Mouse (Mus musculus) v-Abl transformed pro-B cells (cell line): Measurements from ENCODE around the gene Acsf2.
"Not testable (repeated sequence)": the region's sequence is repeated elsewhere in the genome, so short reads cannot be mapped to it uniquely, and the experiment has no call there.

Experiments used
- in situ Hi-C, 2 experiments: fragments of 400-800 bp; cut with MboI; formaldehyde crosslinking; loops; one replicate each; pipeline ENCODE4 v1.15.1; 2025; ENCODE audit not compliant: unreplicated experiment in 2 of 2

Acsf2 gene

GRCm38 (mm10) chr11:94601321-94602281 is at the start of gene Acsf2:
Gene Acsf2 (minus strand): TSS chr11:94601871.
- in situ Hi-C loops: no loop called here

- in situ Hi-C loops: not testable (repeated sequence)
Observed at GRCm38 (mm10) chr11:94651241-94651640, 49.6 kb upstream of the Acsf2 start.

GRCm38 (mm10) chr11:94646457-94646856 is 44.8 kb upstream of the Acsf2 start:
- in situ Hi-C loops: no loop called here

- in situ Hi-C loops: no loop called here
Observed at GRCm38 (mm10) chr11:94644461-94645219, 43.0 kb upstream of the Acsf2 start.

GRCm38 (mm10) chr11:94634431-94634830 is 32.8 kb upstream of the Acsf2 start:
- in situ Hi-C loops: no loop called here

- in situ Hi-C loops: no loop called here
Observed at GRCm38 (mm10) chr11:94632988-94633387, 31.3 kb upstream of the Acsf2 start.

GRCm38 (mm10) chr11:94631969-94632368 is 30.3 kb upstream of the Acsf2 start:
- in situ Hi-C loops: no loop called here

GRCm38 (mm10) chr11:94630199-94631011 is 28.7 kb upstream of the Acsf2 start:
- in situ Hi-C loops: no loop called here

GRCm38 (mm10) chr11:94629884-94630198 is 28.2 kb upstream of the Acsf2 start:
- in situ Hi-C loops: no loop called here

- in situ Hi-C loops: no loop called here
Observed at GRCm38 (mm10) chr11:94629199-94629883, 27.7 kb upstream of the Acsf2 start, which contains the start of gene Lrrc59. Gene Lrrc59 (plus strand): TSS chr11:94629767.

- in situ Hi-C loops: loop anchor here in 1 of 2 experiments (5.0 kb wide), 1 partner anchor 35 kb away; no protein-coding TSS in a partner anchor
Observed at GRCm38 (mm10) chr11:94622162-94622561, 20.5 kb upstream of the Acsf2 start.

- in situ Hi-C loops: loop anchor here in 1 of 2 experiments (5.0 kb wide), 1 partner anchor 34 kb away; no protein-coding TSS in a partner anchor
Observed at GRCm38 (mm10) chr11:94621458-94621852, 19.8 kb upstream of the Acsf2 start.

- in situ Hi-C loops: loop anchor here in 1 of 2 experiments (5.0 kb wide), 1 partner anchor 34 kb away; no protein-coding TSS in a partner anchor
Observed at GRCm38 (mm10) chr11:94620766-94621457, 19.2 kb upstream of the Acsf2 start.

GRCm38 (mm10) chr11:94617646-94618045 is 16.0 kb upstream of the Acsf2 start:
- in situ Hi-C loops: loop anchor here in 1 of 2 experiments (5.0 kb wide), 1 partner anchor 65 kb away; no protein-coding TSS in a partner anchor

- in situ Hi-C loops: loop anchor here in 1 of 2 experiments (5.0 kb wide), 1 partner anchor 63 kb away; no protein-coding TSS in a partner anchor
Observed at GRCm38 (mm10) chr11:94615494-94615893, 13.8 kb upstream of the Acsf2 start.

GRCm38 (mm10) chr11:94614603-94615002 is 12.9 kb upstream of the Acsf2 start:
- in situ Hi-C loops: loop anchor here in 1 of 2 experiments (5.0 kb wide), 1 partner anchor 62 kb away; no protein-coding TSS in a partner anchor

GRCm38 (mm10) chr11:94610744-94611740 is 9.4 kb upstream of the Acsf2 start:
- in situ Hi-C loops: no loop called here
